ENCODE assay signal across 16 mouse cellular contexts in genomic region chr3:55119275-55119898, GRCm38 (mm10). TPM values are rescaled to one million over a fixed set of nuclear protein-coding genes. Genes with fewer than 3 reads are reported as not detected.
DNase-seq lines count a peak whose midpoint lies in the region; ATAC-seq and TF ChIP-seq lines count a peak whose summit lies in the region.
"Had no signal": no experiment of that assay in that cellular context is flagged by ENCODE, and none has a peak within 500 bp of the region (broad histone marks: within the 10 kb centered on the region; RNA-seq: fewer than 3 reads in every experiment).

No protein-coding gene starts in this region.

- H3K4me3 ChIP-seq in stomach, postnatal 0 days (ENCODE audit: low read depth, low read length): no peak overlapping the region
- H3K4me3 ChIP-seq: forebrain, embryonic 12.5 days; hindbrain, embryonic 10.5 days; limb, embryonic 12.5 days; midbrain, embryonic 10.5 days had no signal

- peak; percentile 41 for DNase-seq in adrenal gland, adult 2 months
- DNase-seq in adrenal gland, postnatal 4 days (ENCODE audit: low spot score in 2 of 2): no peak
- peak; percentile 27 for DNase-seq in ovary, postnatal 14 days (ENCODE audit: low spot score)
- no peak for DNase-seq in ovary, adult 18-20 months (ENCODE audit: low spot score)
- DNase-seq in heart, postnatal 4 days: peak; percentile 37
- DNase-seq in stomach, postnatal 0 days (ENCODE audit: low spot score): peak; percentile 64
- DNase-seq in embryo, embryonic 9.5 days (ENCODE audit: extremely low spot score): no peak
- DNase-seq in right cerebral cortex, postnatal 25 days: no peak
- DNase-seq: spleen, adult 18-20 months; thymus, postnatal 36 days had no signal

- H3K36me3 ChIP-seq in stomach, postnatal 0 days (ENCODE audit: control insufficient read depth, insufficient read depth, low read length): peaks cover 29% of the 10 kb centered on the region

- no peak overlapping the region for H3K4me2 ChIP-seq in stomach, postnatal 0 days (replicated peaks; ENCODE audit: low read depth)
- H3K4me2 ChIP-seq: forebrain, embryonic 12.5 days; limb, embryonic 12.5 days had no signal

- 0 out of 2 replicates have a peak, but pooled peaks cover 2% of the 10 kb centered on the region for H3K4me1 ChIP-seq in stomach, postnatal 0 days (replicated peaks; ENCODE audit: control insufficient read depth, insufficient read depth)

- WGBS in stomach, postnatal 0 days: 65% methylated on average over 6 of the region's 6 CpGs

- peak; percentile 73; the same call in 1 of the 2 replicates for ATAC-seq in stomach, postnatal 0 days (ENCODE audit: low FRiP score, low TSS enrichment)

- no peak for TF ChIP-seq EP300 in stomach, postnatal 0 days (optimal IDR thresholded peaks at IDR 0.05)

- no peaks in the 10 kb centered on the region for H3K9me3 ChIP-seq in stomach, postnatal 0 days (ENCODE audit: control insufficient read depth, low read length)
- H3K9me3 ChIP-seq: forebrain, embryonic 12.5 days; G1E; hindbrain, embryonic 10.5 days; limb, embryonic 12.5 days had no signal

- H3K27ac ChIP-seq in stomach, postnatal 0 days (replicated peaks): no peak overlapping the region
- H3K27ac ChIP-seq: forebrain, embryonic 12.5 days; hindbrain, embryonic 10.5 days; kidney, postnatal 0 days; limb, embryonic 12.5 days; midbrain, embryonic 10.5 days had no signal

- no peak for TF ChIP-seq CTCF in stomach, postnatal 0 days (IDR thresholded peaks at IDR 0.05; ENCODE audit: low read depth)

- H3K27me3 ChIP-seq in stomach, postnatal 0 days (ENCODE audit: control insufficient read depth, insufficient read depth, low read length): no peaks in the 10 kb centered on the region
- H3K27me3 ChIP-seq: forebrain, embryonic 12.5 days; limb, embryonic 12.5 days had no signal

- H3K9ac ChIP-seq in stomach, postnatal 0 days (ENCODE audit: low read length): no peak overlapping the region
- H3K9ac ChIP-seq: forebrain, embryonic 12.5 days; limb, embryonic 12.5 days had no signal

RNA-seq across cellular contexts. Expression of gene Spg20, which starts 7.5 kb away (rescaled TPM):
- 10 to 100 TPM; 52.2 to 60.9 TPM for total RNA-seq in adrenal gland, adult 2 months (2021)
- 13.2 and 15.2 TPM in 2 replicates for polyA plus RNA-seq in adrenal gland, adult 2 months (2012; rRNA removed)
- 10 to 100 TPM; 55.2 to 55.3 TPM for total RNA-seq in adrenal gland, postnatal 4 days (2021)
- total RNA-seq in heart, postnatal 4 days (2021): 10 to 100 TPM; 43.4 to 48.1 TPM
- 14.4 and 16.1 TPM in 2 replicates for polyA plus RNA-seq in stomach, postnatal 0 days (2015; fragmentation: Nextera tagmentation; extraction: Ambion mirVana)

RNA-seq across cellular contexts. Expression of gene Ccdc169, which starts 17.8 kb away (rescaled TPM):
- under 1 TPM in 1 of 2 experiments, not detected in 1; 0.26 TPM for total RNA-seq in adrenal gland, adult 2 months (2021)
- not detected in 2 replicates for polyA plus RNA-seq in adrenal gland, adult 2 months (2012; rRNA removed)
- under 1 TPM; 0.17 to 0.34 TPM for total RNA-seq in adrenal gland, postnatal 4 days (2021)
- under 1 TPM in 1 of 2 experiments, not detected in 1; 0.18 TPM for total RNA-seq in heart, postnatal 4 days (2021)
- polyA plus RNA-seq in stomach, postnatal 0 days (2015; fragmentation: Nextera tagmentation; extraction: Ambion mirVana): 0.05 TPM in 1 of 2 replicates, not detected in the other
- polyA plus RNA-seq: G1E had no signal

Comparison
In these comparisons a context has a peak if more than half of its experiments do, and no peak if none do; other contexts are left out.
1. DNase-seq: peak in adrenal gland, adult 2 months (single experiment), ovary, postnatal 14 days (single experiment), heart, postnatal 4 days (single experiment) and stomach, postnatal 0 days (single experiment); none in adrenal gland, postnatal 4 days (0 of 2), ovary, adult 18-20 months (single experiment), embryo, embryonic 9.5 days (single experiment) and right cerebral cortex, postnatal 25 days (single experiment).